Mouse (Mus musculus) R1 (cell line): ENCODE data around the gene Chst14.
A peak's percentile ranks its signal among the peaks of the same experiment; 100 is the strongest.

Experiments used
- DNase-seq: peaks from one replicate; pipeline ENCODE4 v3.0.0-alpha.2; 2018; ENCODE audit warnings: low read depth, low spot score

The Chst14 gene

GRCm38 (mm10) chr2:118905433-118906117, 20.7 kb upstream of the Chst14 start:
- no peak for DNase-seq

DNA sequence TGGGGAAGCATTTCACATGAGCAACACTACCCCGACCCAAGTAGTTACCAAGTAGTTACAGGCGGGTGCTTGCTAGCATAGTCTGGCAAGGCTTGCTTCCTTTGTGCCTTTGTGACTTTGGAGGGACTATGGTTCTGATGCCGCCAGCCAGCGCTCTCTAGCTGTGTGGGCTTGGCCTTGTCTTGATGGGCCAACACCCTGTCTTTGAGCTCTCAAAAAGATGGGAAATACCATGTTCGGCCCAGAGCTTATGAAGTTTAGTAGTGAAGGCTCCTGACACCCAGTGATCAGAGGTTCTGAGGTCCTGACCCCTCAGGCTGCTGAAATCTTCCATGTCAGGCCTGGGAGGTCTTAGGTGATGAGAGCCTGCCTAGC, 20.2 kb upstream of the Chst14 start:
- DNase-seq: no peak

GRCm38 (mm10) chr2:118907781-118908180, 18.5 kb upstream of the Chst14 start:
- no peak for DNase-seq

GRCm38 (mm10) chr2:118909151-118909550, 17.1 kb upstream of the Chst14 start:
- no peak for DNase-seq

DNA sequence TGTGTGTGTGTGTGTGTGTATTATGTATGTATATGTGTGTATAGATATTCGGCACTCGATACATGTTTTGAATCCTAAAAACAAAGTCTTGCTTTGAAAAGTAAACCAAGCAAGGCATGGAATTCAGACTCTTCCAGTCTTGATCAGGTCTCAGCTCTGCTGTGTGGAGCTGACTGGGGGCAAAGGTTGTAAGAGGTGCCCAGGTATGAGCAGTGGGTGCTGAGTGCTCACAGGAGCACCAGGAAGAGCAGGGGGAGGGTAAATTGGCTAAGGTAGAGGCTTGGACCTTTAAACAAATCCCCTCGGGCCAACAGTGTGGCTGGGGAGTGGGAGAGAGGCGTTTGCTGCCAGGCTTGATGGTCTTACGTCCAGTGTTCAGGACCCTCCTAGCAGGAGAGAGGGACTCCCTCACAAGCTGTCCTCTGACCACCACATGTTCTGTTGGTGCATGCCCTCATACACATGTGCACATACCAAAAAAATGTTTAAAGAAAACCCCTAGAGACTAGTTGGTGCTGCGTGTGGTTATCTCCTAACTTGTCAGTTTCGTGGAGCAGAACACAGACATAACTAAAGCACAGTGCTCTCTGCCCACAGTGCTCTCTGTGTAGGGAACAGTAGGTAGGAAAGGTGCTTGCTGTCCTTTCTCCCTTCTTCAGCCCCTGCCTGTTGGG, 15.6 kb upstream of the Chst14 start:
- no peak for DNase-seq

GRCm38 (mm10) chr2:118912706-118913105, 13.6 kb upstream of the Chst14 start:
- DNase-seq: no peak

- DNase-seq: no peak
Measured at GRCm38 (mm10) chr2:118913551-118914276, 12.6 kb upstream of the Chst14 start.

DNA sequence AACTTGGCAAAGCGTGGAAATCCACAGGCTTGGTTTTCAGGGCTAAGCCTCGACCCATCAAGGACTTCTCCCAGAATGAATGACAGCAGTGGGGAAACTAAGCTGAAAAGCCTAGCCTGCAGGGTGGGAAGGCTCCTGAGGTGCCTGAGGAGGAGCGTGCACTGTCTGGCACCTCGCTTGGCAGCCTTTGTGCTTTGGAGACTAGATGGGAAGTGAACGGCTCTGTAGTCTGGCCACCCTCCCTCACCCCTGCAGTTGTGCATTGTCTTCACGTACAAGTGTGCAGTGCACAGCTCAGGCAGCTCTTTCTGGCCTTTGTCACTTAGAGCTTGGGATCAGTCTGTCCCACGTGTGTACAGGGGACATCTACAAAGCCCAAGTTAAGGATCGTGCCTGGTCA, 11.6 kb upstream of the Chst14 start:
- DNase-seq: no peak

GRCm38 (mm10) chr2:118916436-118916835, 9.9 kb upstream of the Chst14 start:
- DNase-seq: no peak

GRCm38 (mm10) chr2:118918543-118918942, 7.8 kb upstream of the Chst14 start:
- DNase-seq: no peak

- no peak for DNase-seq
Measured at GRCm38 (mm10) chr2:118920428-118920827, 5.9 kb upstream of the Chst14 start.

GRCm38 (mm10) chr2:118925952-118926351, 344 bp upstream of the Chst14 start:
- DNase-seq: no peak

DNA sequence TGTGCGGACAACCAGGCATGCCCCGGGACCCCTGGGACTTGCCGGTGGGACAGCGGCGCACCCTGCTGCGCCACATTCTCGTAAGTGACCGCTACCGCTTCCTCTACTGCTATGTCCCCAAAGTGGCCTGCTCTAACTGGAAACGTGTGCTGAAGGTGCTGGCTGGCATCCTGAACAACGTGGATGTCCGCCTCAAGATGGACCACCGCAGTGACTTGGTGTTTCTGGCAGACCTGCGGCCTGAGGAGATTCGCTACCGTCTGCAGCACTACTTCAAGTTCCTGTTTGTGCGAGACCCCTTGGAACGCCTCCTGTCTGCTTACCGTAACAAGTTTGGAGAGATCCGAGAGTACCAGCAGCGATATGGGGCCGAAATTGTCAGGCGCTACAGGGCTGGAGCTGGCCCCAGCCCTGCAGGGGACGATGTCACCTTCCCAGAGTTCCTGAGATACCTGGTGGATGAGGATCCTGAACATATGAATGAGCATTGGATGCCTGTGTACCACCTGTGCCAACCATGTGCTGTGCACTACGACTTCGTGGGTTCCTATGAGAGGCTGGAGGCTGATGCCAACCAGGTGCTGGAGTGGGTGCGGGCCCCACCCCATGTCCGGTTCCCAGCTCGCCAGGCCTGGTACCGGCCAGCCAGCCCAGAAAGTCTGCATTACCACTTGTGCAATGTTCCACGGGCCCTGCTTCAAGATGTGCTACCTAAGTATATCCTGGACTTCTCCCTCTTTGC, 873 bp downstream of the Chst14 start:
- no peak for DNase-seq

GRCm38 (mm10) chr2:118941341-118941740, 15.0 kb downstream of the Chst14 start:
- DNase-seq: no peak

GRCm38 (mm10) chr2:118943232-118943631, 16.9 kb downstream of the Chst14 start:
- no peak for DNase-seq

DNA sequence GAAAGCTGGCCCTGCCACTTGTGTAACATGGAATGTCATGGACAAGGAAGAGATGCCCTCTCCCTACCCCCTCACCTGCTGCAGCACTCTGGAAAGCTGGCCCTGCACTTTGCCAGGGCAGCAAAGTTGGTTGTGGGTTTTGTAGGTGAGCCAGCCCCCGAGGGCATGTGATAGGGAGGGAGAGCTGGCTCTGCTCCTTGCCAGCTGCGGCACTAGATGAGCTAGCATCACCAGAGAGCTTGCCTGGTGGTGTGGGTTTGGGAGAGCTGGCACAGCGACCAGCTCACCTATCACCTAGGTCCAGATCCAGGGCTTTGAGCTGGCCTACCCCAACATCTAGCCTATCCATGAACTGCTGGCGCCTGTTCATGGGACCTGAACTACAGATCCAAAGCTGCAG, 22.5 kb downstream of the Chst14 start:
- no peak for DNase-seq

- no peak for DNase-seq
Measured at GRCm38 (mm10) chr2:118949699-118950098, 23.4 kb downstream of the Chst14 start.

GRCm38 (mm10) chr2:118956497-118956896, 30.2 kb downstream of the Chst14 start:
- DNase-seq: no peak

GRCm38 (mm10) chr2:118959644-118960043, 33.3 kb downstream of the Chst14 start:
- DNase-seq: no peak

DNA sequence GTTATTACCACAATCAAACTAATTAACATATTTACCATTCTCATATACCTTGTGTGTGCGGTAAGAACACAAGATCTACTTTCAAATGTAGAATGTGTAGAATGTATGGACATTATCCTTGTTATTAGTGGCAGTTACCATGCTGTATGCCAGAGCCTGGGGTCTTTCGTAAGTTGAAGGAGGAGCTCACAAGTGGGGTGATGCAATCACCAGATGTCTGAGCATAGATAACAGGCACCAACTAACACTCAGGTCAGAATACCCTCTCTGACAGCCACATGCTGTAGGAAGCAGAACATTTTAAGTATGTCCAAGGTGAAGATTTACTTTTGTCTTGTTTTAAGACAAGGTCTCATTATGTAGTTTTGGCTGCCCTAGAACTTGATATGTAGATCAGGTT, 34.1 kb downstream of the Chst14 start:
- DNase-seq: no peak

DNA sequence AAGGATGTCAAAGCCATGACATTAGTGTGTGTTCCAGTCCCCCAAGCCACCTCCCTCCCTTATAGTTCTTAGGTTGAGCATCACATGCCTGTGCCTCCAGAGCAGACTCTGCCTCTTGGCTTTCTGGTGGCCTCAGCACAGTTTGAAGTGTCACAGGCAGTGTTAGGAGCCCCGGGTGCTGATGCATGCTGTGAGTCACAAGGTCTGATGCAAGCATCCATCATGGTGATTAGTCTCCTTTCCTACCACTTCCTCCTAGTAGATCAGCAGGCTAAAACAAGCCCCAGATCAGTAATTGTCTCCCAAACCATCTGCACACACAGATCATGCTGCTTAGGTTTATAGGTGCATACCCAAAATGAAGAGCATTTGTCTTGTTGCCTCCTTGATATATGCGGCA, 35.2 kb downstream of the Chst14 start:
- DNase-seq: no peak

- peak; percentile 43 for DNase-seq
Measured at GRCm38 (mm10) chr2:118963007-118963675, 36.8 kb downstream of the Chst14 start.
